Mouse (Mus musculus) hindbrain, postnatal 0 days (tissue): ENCODE data around the gene Naif1. TPM values are rescaled to one million over a fixed set of nuclear protein-coding genes. Genes with fewer than 3 reads are reported as not detected.

Source experiments
- ATAC-seq: fragments of 200-750 bp; cut with Nextera tagmentation; 2 replicates; pipeline ENCODE4 v1.8.0; 2017; ENCODE audit warnings: mild to moderate bottlenecking, moderate TSS enrichment, moderate library complexity
- DNase-seq: peaks from one replicate; pipeline ENCODE4 v3.0.0-alpha.2; 2015; ENCODE audit warnings: low spot score
- H3K27ac ChIP-seq: fragments of 300-500 bp; sonication (generic); 2 replicates; pipeline ENCODE4 v1.5.1; 2014; ENCODE audit warnings: mild to moderate bottlenecking
- H3K27me3 ChIP-seq: fragments of 300-500 bp; sonication (generic); 2 replicates; pipeline ENCODE4 v1.6.1; 2014; ENCODE audit warnings: low read length, mixed read lengths; ENCODE audit not compliant: insufficient read depth
- H3K36me3 ChIP-seq: fragments of 300-500 bp; sonication (generic); 2 replicates; pipeline ENCODE4 v1.6.1; 2014; ENCODE audit warnings: low read length, mixed read lengths; ENCODE audit not compliant: insufficient read depth
- H3K4me1 ChIP-seq: fragments of 300-500 bp; sonication (generic); 2 replicates; pipeline ENCODE4 v1.6.1; 2014; ENCODE audit warnings: antibody characterized with exemption, low read length, mixed read lengths; ENCODE audit not compliant: insufficient read depth
- H3K4me2 ChIP-seq: fragments of 300-500 bp; sonication (generic); 2 replicates; pipeline ENCODE4 v1.6.1; 2014; ENCODE audit warnings: low read depth, mild to moderate bottlenecking, low read length, moderate library complexity, mixed read lengths
- H3K4me3 ChIP-seq: fragments of 300-500 bp; sonication (generic); 2 replicates; pipeline ENCODE4 v1.5.1; 2014; ENCODE audit warnings: low read length
- H3K9ac ChIP-seq: fragments of 300-500 bp; sonication (generic); replicated peaks from 2 replicates; pipeline ENCODE4 v1.6.1; 2014; ENCODE audit warnings: mild to moderate bottlenecking, low read length, moderate library complexity, mixed read lengths
- H3K9me3 ChIP-seq: fragments of 300-500 bp; sonication (generic); 2 replicates; pipeline ENCODE4 v1.6.1; 2016; ENCODE audit warnings: low read length, mixed read lengths
- CTCF ChIP-seq: IDR thresholded peaks from 2 replicates; pipeline ENCODE4 v1.5.1; 2016; ENCODE audit warnings: antibody characterized with exemption, control low read depth, low read depth
- WGBS: fragments of 180-500 bp; shearing (Covaris S2); extraction: QIAGEN DNeasy Blood & Tissue Kit; methylation state at CpG from one replicate; pipeline ENCODE4 v1.1.7; 2014; 5-methylcytosine and 5-hydroxymethylcytosine counted together
- polyA plus RNA-seq: library from polyadenylated mRNA; unstranded; fragments of >200 nt; fragmentation: Nextera tagmentation; extraction: Ambion mirVana; gene quantifications from 2 replicates; pipeline ENCODE4 v1.2.1, GENCODE M21; 2015
- total RNA-seq: library from RNA; depleted of rRNA; stranded (reverse); fragments of >200 nt; gene quantifications from 2 replicates; pipeline ENCODE4 v1.2.3, GENCODE M21; 2014

Gene Naif1
- total and polyA plus RNA-seq, 2 experiments from 2014 or later: 3.0 to 3.7 TPM

DNA sequence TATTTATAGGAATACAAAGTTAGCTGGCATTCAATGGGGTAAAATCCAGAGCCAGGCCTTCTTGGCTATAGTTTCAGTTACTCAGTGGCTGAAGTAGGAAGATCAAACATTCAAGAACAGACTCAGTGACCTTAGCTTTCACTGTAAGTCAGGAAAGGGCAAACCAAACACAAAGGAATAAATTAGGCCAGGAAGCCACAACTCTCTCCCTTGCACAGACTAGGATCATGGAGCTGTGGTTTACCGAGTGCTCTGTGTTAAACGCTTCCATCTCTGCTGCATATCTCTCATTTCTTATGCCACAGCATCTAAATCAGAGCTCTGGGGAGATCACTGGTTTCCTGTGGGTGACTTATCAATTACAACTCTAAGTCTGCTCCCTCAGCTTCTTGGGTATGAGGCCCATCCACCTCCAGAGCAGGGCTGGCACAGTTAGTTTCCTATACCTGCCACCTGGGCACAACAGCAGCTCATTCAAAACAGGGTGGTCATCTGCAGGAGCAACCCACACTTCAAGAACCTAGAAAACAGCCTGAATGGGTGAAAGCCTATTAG, 12.6 kb upstream of the Naif1 start:
- no peak for ATAC-seq
- no peak for TF ChIP-seq CTCF
- H3K27me3 ChIP-seq: no peaks in the 10 kb centered on the region

GRCm38 (mm10) chr2:32438733-32439132, 11.5 kb upstream of the Naif1 start:
- H3K4me3 ChIP-seq: no peak overlapping the region
- DNase-seq (no peak), ATAC-seq (no peak)
- H3K9me3 ChIP-seq: no peaks in the 10 kb centered on the region
- no peak overlapping the region for H3K27ac ChIP-seq
- no peak overlapping the region for H3K9ac ChIP-seq
- WGBS: 89% methylated on average over 3 of the region's 3 CpGs
- no peaks in the 10 kb centered on the region for H3K36me3 ChIP-seq
- H3K27me3 ChIP-seq: no peaks in the 10 kb centered on the region
- TF ChIP-seq CTCF: no peak
- H3K4me1 ChIP-seq: peaks cover 5% of the 10 kb centered on the region; the same call in 1 of the 2 replicates
- no peak overlapping the region for H3K4me2 ChIP-seq

More for the DNA sequence above, 12.6 kb upstream of the Naif1 start:
- H3K9ac ChIP-seq: no peak overlapping the region
- DNase-seq: no peak
- H3K4me1 ChIP-seq: peaks cover 5% of the 10 kb centered on the region; the same call in 1 of the 2 replicates
- H3K27ac ChIP-seq: peak overlapping the region; percentile 71
- no peak overlapping the region for H3K4me2 ChIP-seq
- H3K4me3 ChIP-seq: no peak overlapping the region
- no peaks in the 10 kb centered on the region for H3K36me3 ChIP-seq
- WGBS: 54% methylated on average over 2 of the region's 2 CpGs
- no peaks in the 10 kb centered on the region for H3K9me3 ChIP-seq

GRCm38 (mm10) chr2:32439177-32439576, 11.1 kb upstream of the Naif1 start:
- TF ChIP-seq CTCF: no peak
- no peak for ATAC-seq
- H3K4me2 ChIP-seq: no peak overlapping the region
- no peak for DNase-seq
- WGBS: 22% methylated on average over 6 of the region's 6 CpGs
- peaks cover 5% of the 10 kb centered on the region; the same call in 1 of the 2 replicates for H3K4me1 ChIP-seq
- H3K9ac ChIP-seq: no peak overlapping the region
- H3K27ac ChIP-seq: peak overlapping the region; percentile 20; the same call in 1 of the 2 replicates
- H3K27me3 ChIP-seq: no peaks in the 10 kb centered on the region
- no peak overlapping the region for H3K4me3 ChIP-seq
- no peaks in the 10 kb centered on the region for H3K36me3 ChIP-seq
- H3K9me3 ChIP-seq: no peaks in the 10 kb centered on the region

DNA sequence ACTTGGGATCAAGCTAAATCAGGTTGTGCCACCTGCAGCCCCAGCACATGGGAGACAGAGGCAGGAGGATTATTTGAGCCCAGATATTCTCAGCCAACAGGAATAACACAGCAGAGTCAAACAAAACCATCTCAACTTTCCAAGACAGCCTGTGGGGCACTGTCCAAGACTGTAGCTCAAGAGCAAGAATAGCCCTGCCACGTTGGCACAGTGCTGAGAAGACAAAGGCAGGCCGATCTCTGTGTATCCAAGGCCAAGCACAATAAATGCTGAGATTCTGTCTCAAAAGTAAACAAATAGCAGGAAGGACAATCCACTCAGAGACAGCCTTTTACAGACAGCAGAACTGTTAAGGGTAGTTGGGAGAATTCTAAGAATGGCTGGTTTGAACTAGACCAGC, 10.1 kb upstream of the Naif1 start:
- Histone ChIP-seq H3K4me3 (no peak overlapping the region), H3K9ac (no peak overlapping the region), H3K4me1 (peaks cover 5% of the 10 kb centered on the region; the same call in 1 of the 2 replicates), H3K27me3 (no peaks in the 10 kb centered on the region), H3K36me3 (no peaks in the 10 kb centered on the region), H3K9me3 (no peaks in the 10 kb centered on the region), H3K4me2 (no peak overlapping the region), H3K27ac (peak overlapping the region; percentile 54)
- DNase-seq: no peak
- 34% methylated on average over 2 of the region's 2 CpGs for WGBS
- no peak for TF ChIP-seq CTCF
- no peak for ATAC-seq

GRCm38 (mm10) chr2:32440632-32441031, 9.6 kb upstream of the Naif1 start:
- Histone ChIP-seq H3K36me3 (no peaks in the 10 kb centered on the region), H3K9ac (no peak overlapping the region), H3K27me3 (no peaks in the 10 kb centered on the region), H3K4me1 (peaks cover 5% of the 10 kb centered on the region; the same call in 1 of the 2 replicates), H3K9me3 (no peaks in the 10 kb centered on the region), H3K4me3 (no peak overlapping the region), H3K4me2 (no peak overlapping the region), H3K27ac (no peak overlapping the region)
- ATAC-seq (no peak), DNase-seq (no peak)
- 42% methylated on average over 1 of the region's 1 CpGs for WGBS
- TF ChIP-seq CTCF: no peak

DNA sequence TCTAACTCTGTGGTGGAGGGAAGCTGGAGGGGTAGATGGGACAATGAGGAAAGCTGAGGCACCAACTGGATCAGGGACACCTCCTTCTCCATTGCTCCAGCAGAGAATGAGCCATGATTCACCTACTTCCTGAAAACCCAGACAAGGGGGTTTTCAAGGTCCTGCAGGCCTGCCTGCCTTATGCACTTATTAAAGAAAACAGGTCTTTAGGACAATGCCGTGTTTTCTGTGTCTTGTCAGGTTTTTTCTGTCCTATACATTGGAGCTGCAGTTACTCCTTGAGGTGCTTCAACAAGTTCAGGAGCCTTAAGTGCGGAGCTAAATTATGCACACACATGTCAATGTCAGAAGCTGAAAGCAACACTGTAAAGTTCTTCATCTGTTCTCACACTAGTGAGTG, 8.7 kb upstream of the Naif1 start:
- no peak overlapping the region for H3K27ac ChIP-seq
- no peak for ATAC-seq

GRCm38 (mm10) chr2:32445535-32445934, 4.7 kb upstream of the Naif1 start:
- 90% methylated on average over 1 of the region's 1 CpGs for WGBS
- ATAC-seq: no peak

More for the DNA sequence above, 8.7 kb upstream of the Naif1 start:
- no peak for TF ChIP-seq CTCF
- DNase-seq: no peak
- 92% methylated on average over 2 of the region's 2 CpGs for WGBS
- H3K36me3 ChIP-seq: no peaks in the 10 kb centered on the region
- H3K9ac ChIP-seq: no peak overlapping the region
- peaks cover 5% of the 10 kb centered on the region; the same call in 1 of the 2 replicates for H3K4me1 ChIP-seq
- H3K4me2 ChIP-seq: no peak overlapping the region
- no peak overlapping the region for H3K4me3 ChIP-seq
- H3K9me3 ChIP-seq: no peaks in the 10 kb centered on the region
- no peaks in the 10 kb centered on the region for H3K27me3 ChIP-seq

More at GRCm38 (mm10) chr2:32445535-32445934, 4.7 kb upstream of the Naif1 start:
- Histone ChIP-seq H3K4me2 (no peak overlapping the region), H3K4me3 (no peak overlapping the region), H3K9ac (no peak overlapping the region), H3K27ac (no peak overlapping the region), H3K4me1 (0 out of 2 replicates have a peak, but pooled peaks cover 4% of the 10 kb centered on the region), H3K27me3 (no peaks in the 10 kb centered on the region), H3K9me3 (no peaks in the 10 kb centered on the region), H3K36me3 (no peaks in the 10 kb centered on the region)
- TF ChIP-seq CTCF: no peak
- DNase-seq: no peak
